Mouse (Mus musculus): ENCODE data around the gene Tnfrsf4. TPM values are rescaled to one million over a fixed set of nuclear protein-coding genes. Genes with fewer than 3 reads are reported as not detected.

The Tnfrsf4 gene
- polyA plus RNA-seq, 1 experiment, result 2.8 TPM

GRCm38 (mm10) chr4:156034901-156035300, 21.3 kb downstream of the Tnfrsf4 start:
- H3K36me3 ChIP-seq (ENCODE audit: control insufficient read depth, insufficient read depth, low read length), result no peaks in the 10 kb centered on the region
- H3K27me3 ChIP-seq (ENCODE audit: control insufficient read depth, insufficient read depth, low read length), result no peaks in the 10 kb centered on the region
- TF ChIP-seq POLR2A (IDR thresholded peaks at IDR 0.05; ENCODE audit: control insufficient read depth, low read depth, low read length) (no peak), CTCF (IDR thresholded peaks at IDR 0.05; ENCODE audit: control insufficient read depth, insufficient read depth, insufficient replicate concordance, low read depth, low read length) (no peak)
- peak overlapping the region; percentile 8 for H3K4me3 ChIP-seq (ENCODE audit: control insufficient read depth, low read depth, low read length)
- peaks cover 19% of the 10 kb centered on the region for H3K4me1 ChIP-seq (ENCODE audit: control insufficient read depth, insufficient read depth, low read length)
- no peak overlapping the region for H3K27ac ChIP-seq (ENCODE audit: control insufficient read depth, insufficient read depth, low read depth, low read length)

- peak overlapping the region; percentile 11 for H3K4me3 ChIP-seq (ENCODE audit: control insufficient read depth, low read depth, low read length)
- peaks cover 2% of the 10 kb centered on the region for H3K4me1 ChIP-seq (ENCODE audit: control insufficient read depth, insufficient read depth, low read length)
- H3K36me3 ChIP-seq (ENCODE audit: control insufficient read depth, insufficient read depth, low read length), result no peaks in the 10 kb centered on the region
- TF ChIP-seq CTCF (IDR thresholded peaks at IDR 0.05; ENCODE audit: control insufficient read depth, insufficient read depth, insufficient replicate concordance, low read depth, low read length), result no peak
- no peak for TF ChIP-seq POLR2A (IDR thresholded peaks at IDR 0.05; ENCODE audit: control insufficient read depth, low read depth, low read length)
- no peaks in the 10 kb centered on the region for H3K27me3 ChIP-seq (ENCODE audit: control insufficient read depth, insufficient read depth, low read length)
- H3K27ac ChIP-seq (ENCODE audit: control insufficient read depth, insufficient read depth, low read depth, low read length), result no peak overlapping the region
Measured at GRCm38 (mm10) chr4:156044754-156045153, 31.1 kb downstream of the Tnfrsf4 start.

DNA sequence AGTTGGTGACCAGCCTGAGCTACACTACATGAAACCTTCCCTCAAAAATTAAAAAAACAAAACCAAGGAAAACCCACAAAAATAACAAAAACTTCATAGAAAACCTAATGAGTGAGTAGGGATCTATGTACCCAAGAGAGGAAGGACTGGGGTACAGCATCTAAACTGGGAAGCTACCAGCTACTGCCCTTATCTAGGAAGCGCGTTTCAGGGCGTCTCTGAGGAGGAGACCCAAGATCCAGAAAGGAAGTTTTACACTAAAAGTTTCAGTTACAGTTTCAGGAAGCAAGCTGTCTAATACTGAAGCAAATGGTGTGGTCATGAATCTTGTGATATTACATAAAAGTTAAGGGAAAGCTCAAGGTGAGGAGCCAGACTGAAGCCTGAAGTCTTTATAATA, 36.1 kb downstream of the Tnfrsf4 start:
- Histone ChIP-seq H3K27ac (ENCODE audit: control insufficient read depth, insufficient read depth, low read depth, low read length) (no peak overlapping the region), H3K4me3 (ENCODE audit: control insufficient read depth, low read depth, low read length) (peak overlapping the region; percentile 89), H3K27me3 (ENCODE audit: control insufficient read depth, insufficient read depth, low read length) (no peaks in the 10 kb centered on the region), H3K4me1 (ENCODE audit: control insufficient read depth, insufficient read depth, low read length) (no peaks in the 10 kb centered on the region), H3K36me3 (ENCODE audit: control insufficient read depth, insufficient read depth, low read length) (no peaks in the 10 kb centered on the region)
- no peak for TF ChIP-seq CTCF (IDR thresholded peaks at IDR 0.05; ENCODE audit: control insufficient read depth, insufficient read depth, insufficient replicate concordance, low read depth, low read length)
- no peak for TF ChIP-seq POLR2A (IDR thresholded peaks at IDR 0.05; ENCODE audit: control insufficient read depth, low read depth, low read length)

GRCm38 (mm10) chr4:156050391-156050980, 36.8 kb downstream of the Tnfrsf4 start:
- Histone ChIP-seq H3K27me3 (ENCODE audit: control insufficient read depth, insufficient read depth, low read length) (no peaks in the 10 kb centered on the region), H3K4me1 (ENCODE audit: control insufficient read depth, insufficient read depth, low read length) (no peaks in the 10 kb centered on the region), H3K36me3 (ENCODE audit: control insufficient read depth, insufficient read depth, low read length) (no peaks in the 10 kb centered on the region), H3K4me3 (ENCODE audit: control insufficient read depth, low read depth, low read length) (peak overlapping the region; percentile 83), H3K27ac (ENCODE audit: control insufficient read depth, insufficient read depth, low read depth, low read length) (peak overlapping the region; percentile 59; the same call in 1 of the 2 replicates)
- no peak for TF ChIP-seq CTCF (IDR thresholded peaks at IDR 0.05; ENCODE audit: control insufficient read depth, insufficient read depth, insufficient replicate concordance, low read depth, low read length)
- TF ChIP-seq POLR2A (IDR thresholded peaks at IDR 0.05; ENCODE audit: control insufficient read depth, low read depth, low read length), result no peak; the same call in 1 of the 2 replicates

DNA sequence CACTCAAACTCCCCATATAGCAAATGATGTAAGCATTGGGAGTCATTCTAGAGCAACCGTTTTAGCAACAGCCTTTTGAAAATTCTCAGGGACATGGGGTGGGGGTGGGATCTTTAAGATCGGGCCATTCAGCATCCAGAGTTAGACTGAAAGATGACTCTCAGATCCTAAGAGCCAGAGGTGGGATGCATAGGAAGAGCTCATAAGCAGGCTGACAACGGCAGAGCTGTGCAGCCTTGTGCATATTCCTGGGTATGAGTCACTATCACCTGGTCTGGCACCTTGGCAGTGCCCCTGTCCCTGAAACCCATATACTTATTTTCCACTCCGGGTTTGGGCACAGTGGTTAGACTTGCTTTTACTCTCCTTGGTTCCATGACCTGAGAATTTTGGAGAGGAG, 39.5 kb downstream of the Tnfrsf4 start:
- Histone ChIP-seq H3K4me3 (ENCODE audit: control insufficient read depth, low read depth, low read length) (no peak overlapping the region), H3K27me3 (ENCODE audit: control insufficient read depth, insufficient read depth, low read length) (no peaks in the 10 kb centered on the region), H3K36me3 (ENCODE audit: control insufficient read depth, insufficient read depth, low read length) (no peaks in the 10 kb centered on the region), H3K4me1 (ENCODE audit: control insufficient read depth, insufficient read depth, low read length) (no peaks in the 10 kb centered on the region), H3K27ac (ENCODE audit: control insufficient read depth, insufficient read depth, low read depth, low read length) (no peak overlapping the region)
- TF ChIP-seq POLR2A (IDR thresholded peaks at IDR 0.05; ENCODE audit: control insufficient read depth, low read depth, low read length) (no peak), CTCF (IDR thresholded peaks at IDR 0.05; ENCODE audit: control insufficient read depth, insufficient read depth, insufficient replicate concordance, low read depth, low read length) (no peak)

DNA sequence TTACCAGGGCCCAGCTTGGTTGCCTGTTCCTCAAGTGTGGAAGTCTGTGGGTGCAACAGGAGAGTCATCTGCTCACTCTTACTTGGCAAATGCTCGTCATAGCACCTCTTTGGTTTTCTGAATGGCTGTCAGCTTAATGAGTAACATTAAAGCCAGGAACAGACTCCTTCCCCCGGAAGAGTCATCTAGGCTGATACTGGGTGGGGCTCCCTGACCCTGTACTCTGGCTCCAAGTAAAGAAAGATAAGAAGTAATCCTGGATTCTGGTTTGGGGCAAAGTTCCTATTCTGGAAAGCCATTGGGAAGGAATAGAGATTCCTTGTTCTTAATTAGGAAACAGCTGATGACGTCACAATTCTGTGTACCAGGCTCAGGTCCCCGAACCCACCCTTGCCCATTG, 40.5 kb downstream of the Tnfrsf4 start:
- H3K27ac ChIP-seq (ENCODE audit: control insufficient read depth, insufficient read depth, low read depth, low read length), result no peak overlapping the region
- H3K4me1 ChIP-seq (ENCODE audit: control insufficient read depth, insufficient read depth, low read length), result no peaks in the 10 kb centered on the region
- H3K36me3 ChIP-seq (ENCODE audit: control insufficient read depth, insufficient read depth, low read length), result no peaks in the 10 kb centered on the region
- no peak overlapping the region for H3K4me3 ChIP-seq (ENCODE audit: control insufficient read depth, low read depth, low read length)
- TF ChIP-seq POLR2A (IDR thresholded peaks at IDR 0.05; ENCODE audit: control insufficient read depth, low read depth, low read length) (no peak), CTCF (IDR thresholded peaks at IDR 0.05; ENCODE audit: control insufficient read depth, insufficient read depth, insufficient replicate concordance, low read depth, low read length) (no peak)
- no peaks in the 10 kb centered on the region for H3K27me3 ChIP-seq (ENCODE audit: control insufficient read depth, insufficient read depth, low read length)

- no peak overlapping the region for H3K27ac ChIP-seq (ENCODE audit: control insufficient read depth, insufficient read depth, low read depth, low read length)
- TF ChIP-seq CTCF (IDR thresholded peaks at IDR 0.05; ENCODE audit: control insufficient read depth, insufficient read depth, insufficient replicate concordance, low read depth, low read length) (no peak), POLR2A (IDR thresholded peaks at IDR 0.05; ENCODE audit: control insufficient read depth, low read depth, low read length) (no peak)
- H3K4me1 ChIP-seq (ENCODE audit: control insufficient read depth, insufficient read depth, low read length), result no peaks in the 10 kb centered on the region
- H3K27me3 ChIP-seq (ENCODE audit: control insufficient read depth, insufficient read depth, low read length), result no peaks in the 10 kb centered on the region
- H3K4me3 ChIP-seq (ENCODE audit: control insufficient read depth, low read depth, low read length), result no peak overlapping the region
- H3K36me3 ChIP-seq (ENCODE audit: control insufficient read depth, insufficient read depth, low read length), result no peaks in the 10 kb centered on the region
Measured at GRCm38 (mm10) chr4:156054606-156055005, 41.0 kb downstream of the Tnfrsf4 start.
